Mouse (Mus musculus): ENCODE measurements at regions not wholly inside any gene's neighbourhood (a gene's known extent, or its start where the extent isn't known, plus 50 kb on each side); places are given as distances from the start of the nearest gene placed in this dataset.

GRCm38 (mm10) chr6:35378851-35379250 is 52.9 kb upstream of the Fam180a start:
- H3K9me3 ChIP-seq (replicated peaks; ENCODE audit: control insufficient read depth, insufficient read depth, low read length, poor library complexity, severe bottlenecking) = no peaks in the 10 kb centered on the region
- H3K9ac ChIP-seq (ENCODE audit: low read depth, poor library complexity, severe bottlenecking) = no peak overlapping the region
- TF ChIP-seq CTCF (IDR thresholded peaks at IDR 0.05; ENCODE audit: low read depth, low read length) = no peak
- no peak for TF ChIP-seq EP300 (IDR thresholded peaks at IDR 0.05; ENCODE audit: insufficient read depth, low read depth, low read length)
- TF ChIP-seq POLR2A (IDR thresholded peaks at IDR 0.05; ENCODE audit: insufficient read depth, low read length) = no peak

GRCm38 (mm10) chr6:35377535-35377934 is 51.6 kb upstream of the Fam180a start:
- Histone ChIP-seq H3K36me3 (ENCODE audit: control insufficient read depth, insufficient read depth, low read length, poor library complexity, severe bottlenecking) (no peaks in the 10 kb centered on the region), H3K27ac (ENCODE audit: insufficient read depth, low read length) (no peak overlapping the region), H3K27me3 (ENCODE audit: control insufficient read depth, insufficient read depth, low read length, poor library complexity, severe bottlenecking) (no peaks in the 10 kb centered on the region), H3K9me3 (replicated peaks; ENCODE audit: control insufficient read depth, insufficient read depth, low read length, poor library complexity, severe bottlenecking) (no peaks in the 10 kb centered on the region), H3K4me3 (ENCODE audit: low read depth, low read length) (no peak overlapping the region), H3K9ac (ENCODE audit: low read depth, poor library complexity, severe bottlenecking) (no peak overlapping the region), H3K4me1 (ENCODE audit: control insufficient read depth, insufficient read depth, low read length) (peaks cover 2% of the 10 kb centered on the region)
- TF ChIP-seq EP300 (IDR thresholded peaks at IDR 0.05; ENCODE audit: insufficient read depth, low read depth, low read length) (no peak), CTCF (IDR thresholded peaks at IDR 0.05; ENCODE audit: low read depth, low read length) (peak; percentile 18), POLR2A (IDR thresholded peaks at IDR 0.05; ENCODE audit: insufficient read depth, low read length) (no peak)

More at GRCm38 (mm10) chr6:35378851-35379250, 52.9 kb upstream of the Fam180a start:
- Histone ChIP-seq H3K4me3 (ENCODE audit: low read depth, low read length) (no peak overlapping the region), H3K27me3 (ENCODE audit: control insufficient read depth, insufficient read depth, low read length, poor library complexity, severe bottlenecking) (no peaks in the 10 kb centered on the region), H3K36me3 (ENCODE audit: control insufficient read depth, insufficient read depth, low read length, poor library complexity, severe bottlenecking) (no peaks in the 10 kb centered on the region), H3K27ac (ENCODE audit: insufficient read depth, low read length) (no peak overlapping the region), H3K4me1 (ENCODE audit: control insufficient read depth, insufficient read depth, low read length) (peaks cover 2% of the 10 kb centered on the region)

GRCm38 (mm10) chr6:35376526-35376925 is 50.6 kb upstream of the Fam180a start:
- Histone ChIP-seq H3K9ac (ENCODE audit: low read depth, poor library complexity, severe bottlenecking) (no peak overlapping the region), H3K9me3 (replicated peaks; ENCODE audit: control insufficient read depth, insufficient read depth, low read length, poor library complexity, severe bottlenecking) (no peaks in the 10 kb centered on the region), H3K36me3 (ENCODE audit: control insufficient read depth, insufficient read depth, low read length, poor library complexity, severe bottlenecking) (no peaks in the 10 kb centered on the region), H3K4me1 (ENCODE audit: control insufficient read depth, insufficient read depth, low read length) (peaks cover 2% of the 10 kb centered on the region), H3K4me3 (ENCODE audit: low read depth, low read length) (no peak overlapping the region), H3K27me3 (ENCODE audit: control insufficient read depth, insufficient read depth, low read length, poor library complexity, severe bottlenecking) (no peaks in the 10 kb centered on the region), H3K27ac (ENCODE audit: insufficient read depth, low read length) (no peak overlapping the region)
- no peak for TF ChIP-seq EP300 (IDR thresholded peaks at IDR 0.05; ENCODE audit: insufficient read depth, low read depth, low read length)
- no peak for TF ChIP-seq POLR2A (IDR thresholded peaks at IDR 0.05; ENCODE audit: insufficient read depth, low read length)
- no peak for TF ChIP-seq CTCF (IDR thresholded peaks at IDR 0.05; ENCODE audit: low read depth, low read length)

All from ES-Bruce4 (cell line).